Mouse (Mus musculus): Measurements from ENCODE around the gene Gfod1. TPM values are rescaled to one million over a fixed set of nuclear protein-coding genes. Genes with fewer than 3 reads are reported as not detected.

Gene Gfod1
- 4.8 and 6.3 TPM in 2 replicates for total RNA-seq (2012; rRNA removed)

DNA sequence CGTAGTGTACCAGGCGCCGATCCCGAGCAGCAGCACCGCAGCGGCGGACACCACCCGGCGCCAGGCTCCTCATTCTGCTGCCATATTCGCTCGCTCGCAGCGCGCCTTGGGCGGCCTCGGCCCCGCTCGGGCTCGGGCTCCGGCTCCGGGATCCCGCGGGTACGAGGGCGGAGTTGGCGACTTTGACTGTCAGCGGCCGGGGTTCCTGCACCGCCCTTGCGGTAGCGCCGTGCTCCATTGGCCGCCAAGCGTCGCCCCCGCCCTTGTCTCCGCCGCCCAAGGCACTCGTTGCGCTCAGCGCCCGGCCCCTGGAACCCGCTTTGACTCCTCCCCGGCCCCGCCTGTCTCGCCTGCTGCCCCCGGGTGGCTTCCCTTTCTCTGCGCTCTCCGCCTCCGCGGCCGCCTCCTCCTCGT, at the start of gene Gfod1:
Gene Gfod1 (minus strand): TSS at position 155 of the 414 bp plus-strand sequence.
- peak; percentile 86 for DNase-seq (ENCODE audit: low read depth, low spot score)
- TF ChIP-seq MAFK (IDR thresholded peaks at IDR 0.05; ENCODE audit: insufficient read depth, low read depth, low read length) = no peak
- no peak for TF ChIP-seq ZNF384 (IDR thresholded peaks at IDR 0.05; ENCODE audit: low read depth, low read length)
- no peak for TF ChIP-seq HCFC1 (IDR thresholded peaks at IDR 0.05; ENCODE audit: borderline replicate concordance, insufficient read depth, low read length)
- no peak for TF ChIP-seq CHD2 (IDR thresholded peaks at IDR 0.05; ENCODE audit: low read depth, low read length)
- no peak for TF ChIP-seq ZC3H11A (IDR thresholded peaks at IDR 0.05; ENCODE audit: borderline replicate concordance, low read depth, low read length)
- in situ Hi-C loops (cut with MboI; ENCODE audit: low sequenced_read_pairs in 2 of 2, unreplicated experiment in 2 of 2) = no loop called here
- peak within 1 kb of the TSS; percentile 72 for H3K9ac ChIP-seq (ENCODE audit: insufficient read depth, low read depth, low read length, poor library complexity, severe bottlenecking)
- H3K4me3 ChIP-seq (ENCODE audit: insufficient read depth in 1 of 2, low read depth in 1 of 2, low read length in 2 of 2, poor library complexity in 1 of 2, severe bottlenecking in 1 of 2) = peak within 1 kb of the TSS; percentile 76
- H3K27ac ChIP-seq (ENCODE audit: insufficient read depth, low read depth, low read length, poor library complexity, severe bottlenecking) = no peak within 1 kb of the TSS
- H3K36me3 ChIP-seq (ENCODE audit: control insufficient read depth, insufficient read depth, low read length, poor library complexity, severe bottlenecking) = no peaks in the 10 kb centered on the region
- H3K4me1 ChIP-seq (ENCODE audit: control insufficient read depth in 2 of 2, insufficient read depth in 2 of 2, low read length in 2 of 2, poor library complexity in 1 of 2) = peaks cover 11 to 23% of the 10 kb centered on the region in 2 experiments
- H3K9me3 ChIP-seq (ENCODE audit: control insufficient read depth, insufficient read depth, low read depth, low read length) = no peaks in the 10 kb centered on the region

- H3K9ac ChIP-seq (ENCODE audit: insufficient read depth, low read depth, low read length, poor library complexity, severe bottlenecking) = no peak overlapping the region
- in situ Hi-C loops (cut with MboI; ENCODE audit: low sequenced_read_pairs in 2 of 2, unreplicated experiment in 2 of 2) = no loop called here
- TF ChIP-seq HCFC1 (IDR thresholded peaks at IDR 0.05; ENCODE audit: borderline replicate concordance, insufficient read depth, low read length) (no peak), MAFK (IDR thresholded peaks at IDR 0.05; ENCODE audit: insufficient read depth, low read depth, low read length) (no peak), ZNF384 (IDR thresholded peaks at IDR 0.05; ENCODE audit: low read depth, low read length) (no peak), ZC3H11A (IDR thresholded peaks at IDR 0.05; ENCODE audit: borderline replicate concordance, low read depth, low read length) (no peak), CHD2 (IDR thresholded peaks at IDR 0.05; ENCODE audit: low read depth, low read length) (no peak)
- DNase-seq (ENCODE audit: low read depth, low spot score) = no peak
- H3K27ac ChIP-seq (ENCODE audit: insufficient read depth, low read depth, low read length, poor library complexity, severe bottlenecking) = no peak overlapping the region
- no peak overlapping the region for H3K4me3 ChIP-seq (ENCODE audit: insufficient read depth in 1 of 2, low read depth in 1 of 2, low read length in 2 of 2, poor library complexity in 1 of 2, severe bottlenecking in 1 of 2)
- no peaks in the 10 kb centered on the region for H3K9me3 ChIP-seq (ENCODE audit: control insufficient read depth, insufficient read depth, low read depth, low read length)
- no peaks in the 10 kb centered on the region for H3K36me3 ChIP-seq (ENCODE audit: control insufficient read depth, insufficient read depth, low read length, poor library complexity, severe bottlenecking)
- H3K4me1 ChIP-seq (ENCODE audit: control insufficient read depth in 2 of 2, insufficient read depth in 2 of 2, low read length in 2 of 2, poor library complexity in 1 of 2) = no peaks in the 10 kb centered on the region; a peak in 1 of 4 replicates
Observed at GRCm38 (mm10) chr13:43353356-43353755, 49.4 kb upstream of the Gfod1 start.

DNA sequence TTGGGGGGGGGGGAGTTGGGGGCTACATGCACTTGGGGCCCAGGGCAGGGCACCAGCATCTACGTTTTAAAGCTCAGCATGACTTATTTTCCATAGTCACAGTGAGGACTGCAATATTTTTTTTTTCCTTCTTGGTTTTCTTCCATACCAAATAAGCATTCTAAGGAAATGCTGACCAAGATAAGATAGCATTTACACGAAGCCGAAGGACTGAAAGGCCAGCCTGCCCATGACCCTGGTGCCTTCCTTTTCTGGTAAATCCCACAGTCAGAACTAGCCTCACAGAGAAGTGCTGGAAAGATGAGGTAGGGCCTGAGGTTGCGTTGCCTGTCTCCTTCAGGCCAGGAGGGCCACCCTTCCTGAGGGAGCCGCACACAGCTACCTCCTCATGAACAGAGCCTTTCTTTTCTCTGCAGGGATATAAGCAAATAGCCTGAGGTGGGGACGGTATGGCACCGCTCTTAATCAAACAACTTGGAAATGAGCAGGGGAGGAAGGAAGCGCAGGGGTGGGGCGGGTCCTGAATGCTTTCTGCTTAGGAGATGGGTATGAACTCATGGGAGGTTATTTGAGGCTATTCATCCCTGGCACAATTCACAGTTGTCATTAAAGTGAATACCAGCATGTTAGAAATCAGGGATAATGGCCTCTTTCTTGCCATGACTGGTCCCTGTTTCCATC, 46.7 kb upstream of the Gfod1 start:
- DNase-seq (ENCODE audit: low read depth, low spot score) = no peak
- H3K27ac ChIP-seq (ENCODE audit: insufficient read depth, low read depth, low read length, poor library complexity, severe bottlenecking) = no peak overlapping the region
- no peak overlapping the region for H3K9ac ChIP-seq (ENCODE audit: insufficient read depth, low read depth, low read length, poor library complexity, severe bottlenecking)
- no peaks in the 10 kb centered on the region for H3K36me3 ChIP-seq (ENCODE audit: control insufficient read depth, insufficient read depth, low read length, poor library complexity, severe bottlenecking)
- no peaks in the 10 kb centered on the region for H3K9me3 ChIP-seq (ENCODE audit: control insufficient read depth, insufficient read depth, low read depth, low read length)
- TF ChIP-seq CHD2 (IDR thresholded peaks at IDR 0.05; ENCODE audit: low read depth, low read length) = no peak
- in situ Hi-C loops (cut with MboI; ENCODE audit: low sequenced_read_pairs in 2 of 2, unreplicated experiment in 2 of 2) = no loop called here
- H3K4me1 ChIP-seq (ENCODE audit: control insufficient read depth in 2 of 2, insufficient read depth in 2 of 2, low read length in 2 of 2, poor library complexity in 1 of 2) = no peaks in the 10 kb centered on the region; a peak in 1 of 4 replicates
- H3K4me3 ChIP-seq (ENCODE audit: insufficient read depth in 1 of 2, low read depth in 1 of 2, low read length in 2 of 2, poor library complexity in 1 of 2, severe bottlenecking in 1 of 2) = no peak overlapping the region

DNA sequence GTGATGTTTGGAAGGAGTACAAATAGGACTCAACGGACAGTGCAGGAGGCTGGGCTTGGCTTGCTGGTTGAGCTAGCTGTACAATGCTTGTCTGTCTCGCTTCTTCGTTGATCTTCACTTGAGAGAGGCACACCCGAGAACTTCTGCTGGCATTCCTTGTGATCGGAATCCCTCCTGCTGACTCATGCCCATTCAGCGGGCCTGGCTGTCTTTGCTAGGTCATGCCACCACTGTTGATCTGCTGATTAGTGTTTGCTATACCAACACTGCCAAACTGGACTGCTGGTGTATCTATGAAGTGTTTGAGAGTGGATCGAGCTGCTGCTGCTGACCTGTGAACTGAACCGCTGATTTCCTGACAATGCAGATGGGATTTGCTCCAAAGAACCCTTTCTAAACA, 45.4 kb upstream of the Gfod1 start:
- no peak overlapping the region for H3K9ac ChIP-seq (ENCODE audit: insufficient read depth, low read depth, low read length, poor library complexity, severe bottlenecking)
- in situ Hi-C loops (cut with MboI; ENCODE audit: low sequenced_read_pairs in 2 of 2, unreplicated experiment in 2 of 2) = no loop called here
- H3K4me1 ChIP-seq (ENCODE audit: control insufficient read depth in 2 of 2, insufficient read depth in 2 of 2, low read length in 2 of 2, poor library complexity in 1 of 2) = no peaks in the 10 kb centered on the region; a peak in 1 of 4 replicates
- no peaks in the 10 kb centered on the region for H3K9me3 ChIP-seq (ENCODE audit: control insufficient read depth, insufficient read depth, low read depth, low read length)
- H3K4me3 ChIP-seq (ENCODE audit: insufficient read depth in 1 of 2, low read depth in 1 of 2, low read length in 2 of 2, poor library complexity in 1 of 2, severe bottlenecking in 1 of 2) = no peak overlapping the region
- TF ChIP-seq CHD2 (IDR thresholded peaks at IDR 0.05; ENCODE audit: low read depth, low read length) (no peak), ZC3H11A (IDR thresholded peaks at IDR 0.05; ENCODE audit: borderline replicate concordance, low read depth, low read length) (no peak), MAFK (IDR thresholded peaks at IDR 0.05; ENCODE audit: insufficient read depth, low read depth, low read length) (peak; percentile 48; the same call in 1 of the 2 replicates), ZNF384 (IDR thresholded peaks at IDR 0.05; ENCODE audit: low read depth, low read length) (no peak), HCFC1 (IDR thresholded peaks at IDR 0.05; ENCODE audit: borderline replicate concordance, insufficient read depth, low read length) (no peak)
- no peaks in the 10 kb centered on the region for H3K36me3 ChIP-seq (ENCODE audit: control insufficient read depth, insufficient read depth, low read length, poor library complexity, severe bottlenecking)
- no peak for DNase-seq (ENCODE audit: low read depth, low spot score)
- H3K27ac ChIP-seq (ENCODE audit: insufficient read depth, low read depth, low read length, poor library complexity, severe bottlenecking) = no peak overlapping the region

DNA sequence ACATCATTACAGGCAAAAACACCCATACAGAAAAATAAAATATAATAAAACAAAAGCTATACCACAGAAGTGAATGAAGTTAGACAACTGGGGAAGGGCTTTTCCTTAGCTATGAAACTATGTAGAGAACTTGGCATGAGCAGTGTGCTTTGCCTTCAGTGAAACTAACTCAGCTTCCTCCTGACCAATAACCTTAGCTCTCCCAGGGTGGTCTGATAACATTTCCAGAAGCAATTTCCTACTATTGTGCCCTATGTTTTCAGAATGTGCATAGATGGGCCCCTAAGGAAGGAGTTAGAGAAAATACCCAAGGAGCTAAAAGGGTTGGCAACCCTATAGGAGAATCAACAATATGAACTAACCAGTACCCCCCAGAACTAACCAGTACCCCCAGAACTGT, 42.9 kb upstream of the Gfod1 start:
- H3K27ac ChIP-seq (ENCODE audit: insufficient read depth, low read depth, low read length, poor library complexity, severe bottlenecking) = no peak overlapping the region
- H3K9ac ChIP-seq (ENCODE audit: insufficient read depth, low read depth, low read length, poor library complexity, severe bottlenecking) = no peak overlapping the region
- no peaks in the 10 kb centered on the region for H3K9me3 ChIP-seq (ENCODE audit: control insufficient read depth, insufficient read depth, low read depth, low read length)
- TF ChIP-seq HCFC1 (IDR thresholded peaks at IDR 0.05; ENCODE audit: borderline replicate concordance, insufficient read depth, low read length) (no peak), CHD2 (IDR thresholded peaks at IDR 0.05; ENCODE audit: low read depth, low read length) (no peak), ZC3H11A (IDR thresholded peaks at IDR 0.05; ENCODE audit: borderline replicate concordance, low read depth, low read length) (no peak), MAFK (IDR thresholded peaks at IDR 0.05; ENCODE audit: insufficient read depth, low read depth, low read length) (no peak), ZNF384 (IDR thresholded peaks at IDR 0.05; ENCODE audit: low read depth, low read length) (no peak)
- no peaks in the 10 kb centered on the region for H3K36me3 ChIP-seq (ENCODE audit: control insufficient read depth, insufficient read depth, low read length, poor library complexity, severe bottlenecking)
- H3K4me1 ChIP-seq (ENCODE audit: control insufficient read depth in 2 of 2, insufficient read depth in 2 of 2, low read length in 2 of 2, poor library complexity in 1 of 2) = no peaks in the 10 kb centered on the region; a peak in 2 of 4 replicates
- no peak overlapping the region for H3K4me3 ChIP-seq (ENCODE audit: insufficient read depth in 1 of 2, low read depth in 1 of 2, low read length in 2 of 2, poor library complexity in 1 of 2, severe bottlenecking in 1 of 2)
- DNase-seq (ENCODE audit: low read depth, low spot score) = no peak
- in situ Hi-C loops (cut with MboI; ENCODE audit: low sequenced_read_pairs in 2 of 2, unreplicated experiment in 2 of 2) = no loop called here

Data from ES-E14 (cell line).